Mouse (Mus musculus) adrenal gland, adult 18-20 months (tissue): ENCODE data around the gene AW551984. TPM values are rescaled to one million over a fixed set of nuclear protein-coding genes. Genes with fewer than 3 reads are reported as not detected.

Experiments used
- total RNA-seq, 2 experiments: library from RNA; stranded (reverse); gene quantifications; 1 replicate in 1 of 2; 2 replicates in 1 of 2; pipeline ENCODE4 v1.2.3; 2021

AW551984 gene
- total RNA-seq, 2 experiments from 2014 or later: 9.6 to 10.9 TPM

Other genes with a start within 250 kb of the AW551984 start
- gene Olfr951, start 217.0 kb downstream of the AW551984 start, total RNA-seq: not detected
- gene Olfr952, start 177.3 kb downstream of the AW551984 start, total RNA-seq: not detected
- gene Olfr954, start 147.7 kb downstream of the AW551984 start, total RNA-seq: not detected
- not detected for gene Olfr955, start 132.5 kb downstream of the AW551984 start, total RNA-seq
- not detected for gene Olfr44, start 110.4 kb downstream of the AW551984 start, total RNA-seq
- gene Olfr957, start 88.6 kb downstream of the AW551984 start, total RNA-seq: not detected
- gene Olfr958, start 50.3 kb downstream of the AW551984 start, total RNA-seq: not detected
- gene Olfr959, start 28.8 kb downstream of the AW551984 start, total RNA-seq: not detected
- gene Olfr148, start 6.3 kb upstream of the AW551984 start, total RNA-seq: not detected
- gene Olfr960, start 17.0 kb upstream of the AW551984 start, total RNA-seq: not detected
- not detected for gene Olfr961, start 40.7 kb upstream of the AW551984 start, total RNA-seq
- not detected for gene Olfr963, start 62.8 kb upstream of the AW551984 start, total RNA-seq
- not detected for gene Olfr149, start 102.7 kb upstream of the AW551984 start, total RNA-seq
- not detected for gene Olfr965, start 107.0 kb upstream of the AW551984 start, total RNA-seq
- not detected for gene Olfr150, start 126.6 kb upstream of the AW551984 start, total RNA-seq
- gene Olfr967, start 141.8 kb upstream of the AW551984 start, total RNA-seq: not detected
- not detected for gene Olfr968, start 178.8 kb upstream of the AW551984 start, total RNA-seq
- gene Olfr969, start 186.5 kb upstream of the AW551984 start, total RNA-seq: not detected
- gene Olfr970, start 204.5 kb upstream of the AW551984 start, total RNA-seq: not detected
- gene Olfr971, start 232.5 kb upstream of the AW551984 start, total RNA-seq: not detected